ENCODE assay signal across 11 mouse cellular contexts in genomic region chr4:32243458-32243857, GRCm38 (mm10). TPM values are rescaled to one million over a fixed set of nuclear protein-coding genes. Genes with fewer than 3 reads are reported as not detected.
DNase-seq lines count a peak whose midpoint lies in the region; ATAC-seq and TF ChIP-seq lines count a peak whose summit lies in the region.
"Had no signal": no experiment of that assay in that cellular context is flagged by ENCODE, and none has a peak within 500 bp of the region (broad histone marks: within the 10 kb centered on the region; RNA-seq: fewer than 3 reads in every experiment).

No protein-coding gene starts in this region.

- H3K9ac ChIP-seq in forebrain, embryonic 14.5 days (ENCODE audit: low read length): peak overlapping the region; percentile 97
- H3K9ac ChIP-seq in liver, postnatal 0 days (replicated peaks): no peak overlapping the region
- H3K9ac ChIP-seq in neural tube, embryonic 15.5 days (replicated peaks): no peak overlapping the region

- no peaks in the 10 kb centered on the region for H3K27me3 ChIP-seq in forebrain, embryonic 14.5 days (replicated peaks; ENCODE audit: control insufficient read depth, insufficient read depth, low read length)
- peaks cover 5% of the 10 kb centered on the region; the same call in 1 of the 2 replicates for H3K27me3 ChIP-seq in liver, postnatal 0 days (ENCODE audit: insufficient read depth, low read length)
- H3K27me3 ChIP-seq in neural tube, embryonic 15.5 days (replicated peaks): no peaks in the 10 kb centered on the region

- TF ChIP-seq POLR2A in lung, adult 2 months (IDR thresholded peaks at IDR 0.05; ENCODE audit: borderline replicate concordance, extremely low read depth, low read depth, low read length): no peak

- 49% methylated on average over 10 of the region's 10 CpGs for WGBS in lung, adult 2 months
- WGBS in forebrain, embryonic 14.5 days: 41% methylated on average over 10 of the region's 10 CpGs
- WGBS in liver, postnatal 0 days (ENCODE audit: insufficient replicate concordance): 58% methylated on average over 10 of the region's 10 CpGs
- WGBS in neural tube, embryonic 15.5 days: 48% methylated on average over 10 of the region's 10 CpGs

- TF ChIP-seq CTCF in lung, adult 2 months (IDR thresholded peaks at IDR 0.05; ENCODE audit: insufficient read depth, low read length): no peak
- no peak for TF ChIP-seq CTCF in liver, postnatal 0 days (IDR thresholded peaks at IDR 0.05; ENCODE audit: low read depth)

- peak; percentile 33 to 48 for DNase-seq in lung, adult 18-20 months
- DNase-seq in lung, adult 2 months: no peak
- DNase-seq in forebrain, embryonic 14.5 days (ENCODE audit: low spot score): no peak
- no peak for DNase-seq in liver, postnatal 0 days
- DNase-seq in cerebellum, adult 9-10 months: no peak
- DNase-seq: adrenal gland, postnatal 10 days; cerebellum, postnatal 25 days; kidney, adult 18-20 months; right cerebral cortex, postnatal 14 days had no signal

- no peaks in the 10 kb centered on the region for H3K36me3 ChIP-seq in forebrain, embryonic 14.5 days (ENCODE audit: control insufficient read depth, insufficient read depth, low read length)
- no peaks in the 10 kb centered on the region for H3K36me3 ChIP-seq in liver, postnatal 0 days (replicated peaks; ENCODE audit: insufficient read depth, low read length)
- no peaks in the 10 kb centered on the region for H3K36me3 ChIP-seq in neural tube, embryonic 15.5 days

- H3K4me3 ChIP-seq in lung, adult 2 months (replicated peaks; ENCODE audit: extremely low read depth, low read depth, low read length): no peak overlapping the region
- peak overlapping the region; percentile 9 for H3K4me3 ChIP-seq in forebrain, embryonic 14.5 days (ENCODE audit: low read depth, low read length)
- no peak overlapping the region for H3K4me3 ChIP-seq in liver, postnatal 0 days (ENCODE audit: low read depth, low read length)
- H3K4me3 ChIP-seq in neural tube, embryonic 15.5 days (replicated peaks): no peak overlapping the region

- ATAC-seq in forebrain, embryonic 14.5 days: no peak
- ATAC-seq in liver, postnatal 0 days: no peak
- ATAC-seq in neural tube, embryonic 15.5 days (ENCODE audit: low FRiP score): no peak
- ATAC-seq in erythroid progenitor cell, adult 5-6 weeks (replicated peaks; ENCODE audit: low FRiP score, poor library complexity, severe bottlenecking): no peak

- H3K9me3 ChIP-seq in forebrain, embryonic 14.5 days (replicated peaks; ENCODE audit: control insufficient read depth, low read length): no peaks in the 10 kb centered on the region
- no peaks in the 10 kb centered on the region for H3K9me3 ChIP-seq in liver, postnatal 0 days (ENCODE audit: low read length)
- no peaks in the 10 kb centered on the region for H3K9me3 ChIP-seq in neural tube, embryonic 15.5 days (replicated peaks)

- peaks cover 14% of the 10 kb centered on the region for H3K4me1 ChIP-seq in lung, adult 2 months (ENCODE audit: control insufficient read depth, insufficient read depth, low read length)
- H3K4me1 ChIP-seq in forebrain, embryonic 14.5 days (ENCODE audit: control insufficient read depth, insufficient read depth, low read length): peaks cover 53% of the 10 kb centered on the region
- H3K4me1 ChIP-seq in liver, postnatal 0 days (ENCODE audit: insufficient read depth): peaks cover 26% of the 10 kb centered on the region
- H3K4me1 ChIP-seq in neural tube, embryonic 15.5 days: peaks cover 64% of the 10 kb centered on the region

- H3K4me2 ChIP-seq in forebrain, embryonic 14.5 days (ENCODE audit: low read length): peak overlapping the region; percentile 82
- H3K4me2 ChIP-seq in liver, postnatal 0 days (ENCODE audit: low read depth, low read length): 0 out of 2 replicates have a peak overlapping the region, but pooled peaks have one; percentile 15
- peak overlapping the region; percentile 25 for H3K4me2 ChIP-seq in neural tube, embryonic 15.5 days

- H3K27ac ChIP-seq in forebrain, embryonic 14.5 days (ENCODE audit: low read depth, low read length): peak overlapping the region; percentile 70; the same call in 1 of the 2 replicates
- peak overlapping the region; percentile 62; the same call in 1 of the 2 replicates for H3K27ac ChIP-seq in liver, postnatal 0 days (ENCODE audit: low read depth)
- no peak overlapping the region for H3K27ac ChIP-seq in neural tube, embryonic 15.5 days (replicated peaks)

- TF ChIP-seq EP300 in liver, postnatal 0 days (IDR thresholded peaks at IDR 0.05; ENCODE audit: low read depth): no peak

RNA-seq across cellular contexts. Expression of gene Bach2, which starts 4.9 kb away (rescaled TPM):
- 3.8 and 7.5 TPM in 2 replicates for polyA plus RNA-seq in lung, adult 2 months (2012; rRNA removed)
- polyA plus RNA-seq in forebrain, embryonic 14.5 days (2014; fragmentation: Nextera tagmentation; extraction: Ambion mirVana): 21.9 and 26.0 TPM in 2 replicates
- polyA plus RNA-seq in liver, postnatal 0 days (2015; fragmentation: Nextera tagmentation; extraction: Ambion mirVana): 2.7 and 4.3 TPM in 2 replicates
- polyA plus RNA-seq in neural tube, embryonic 15.5 days (2015; fragmentation: Nextera tagmentation; extraction: Ambion mirVana): 19.0 and 24.3 TPM in 2 replicates
- 14.4 and 14.7 TPM in 2 replicates for total RNA-seq in erythroid progenitor cell, adult 5-6 weeks (2015; ENCODE audit: low replicate concordance)
- total RNA-seq in erythroid progenitor cell, adult 5-6 weeks (2017; ENCODE audit: low replicate concordance): 2.1 and 12.8 TPM in 2 replicates

Comparison
In these comparisons a context has a peak if more than half of its experiments do, and no peak if none do; other contexts are left out.
1. DNase-seq: peak in lung, adult 18-20 months (2 of 2); none in lung, adult 2 months (single experiment), forebrain, embryonic 14.5 days (single experiment), liver, postnatal 0 days (single experiment) and cerebellum, adult 9-10 months (single experiment).
2. H3K4me2 ChIP-seq: peak in every context shown above with its lines; median percentile 82 in forebrain, embryonic 14.5 days; 25 in neural tube, embryonic 15.5 days; 15 in liver, postnatal 0 days.